Mouse (Mus musculus): Measurements from ENCODE around the gene Zfp512b. TPM values are rescaled to one million over a fixed set of nuclear protein-coding genes. Genes with fewer than 3 reads are reported as not detected.

Gene Zfp512b
- total RNA-seq, 2 experiments from 2014 or later, result 9.7 to 10.8 TPM

DNA sequence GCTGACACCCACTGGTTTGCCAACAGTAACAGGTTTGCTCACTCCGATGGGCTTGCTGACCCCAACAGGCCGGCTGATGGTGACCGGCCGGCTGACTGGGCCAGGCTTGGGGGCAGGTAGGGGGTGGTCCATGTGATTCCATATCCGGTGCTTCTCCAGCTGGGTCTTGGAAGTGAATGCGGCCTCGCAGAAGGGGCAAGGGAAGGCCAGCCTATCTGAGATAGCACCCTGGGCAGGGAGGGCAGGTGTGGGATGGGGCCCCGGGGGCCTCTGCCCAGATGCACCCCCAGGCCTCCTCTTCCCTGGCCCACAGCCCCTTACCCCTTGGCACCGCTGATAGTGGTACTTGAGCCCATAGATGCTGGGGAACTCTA lies 2.9 kb downstream of the Zfp512b start:
- DNase-seq, result no peak

DNA sequence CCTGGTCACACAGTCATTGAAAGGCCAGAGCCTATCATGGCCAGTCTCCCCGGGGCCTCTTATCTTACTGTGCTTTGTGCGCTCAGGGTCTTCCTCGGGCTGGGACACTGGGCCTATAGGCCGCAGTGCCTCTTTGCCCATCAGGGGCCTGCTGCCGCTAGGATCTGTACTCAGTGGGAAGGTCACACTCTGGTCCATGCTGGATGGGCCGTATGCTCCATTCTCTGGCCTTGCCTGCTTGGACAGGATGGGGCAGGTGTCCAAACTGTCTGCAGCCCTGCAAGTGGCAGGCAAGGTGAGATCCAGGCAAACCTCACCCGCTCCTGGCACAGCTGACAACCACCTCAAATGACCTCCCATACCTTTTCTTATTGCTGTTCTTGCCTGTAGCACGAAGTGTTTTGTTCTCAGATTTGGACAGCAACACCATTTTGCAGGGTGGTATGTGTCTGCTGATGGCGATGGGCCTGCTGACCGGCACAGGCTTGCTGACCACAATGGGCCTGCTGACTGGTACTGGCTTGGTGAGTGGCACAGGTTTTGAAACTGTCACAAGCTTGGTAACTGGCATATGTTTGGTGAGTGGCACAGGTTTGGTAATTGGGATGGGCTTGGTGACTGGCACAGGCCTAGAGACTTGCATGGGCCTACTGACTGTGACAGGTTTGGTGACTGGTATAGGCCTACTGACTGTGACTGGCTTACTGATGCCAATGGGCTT lies 3.4 kb downstream of the Zfp512b start:
- DNase-seq, result no peak

DNA sequence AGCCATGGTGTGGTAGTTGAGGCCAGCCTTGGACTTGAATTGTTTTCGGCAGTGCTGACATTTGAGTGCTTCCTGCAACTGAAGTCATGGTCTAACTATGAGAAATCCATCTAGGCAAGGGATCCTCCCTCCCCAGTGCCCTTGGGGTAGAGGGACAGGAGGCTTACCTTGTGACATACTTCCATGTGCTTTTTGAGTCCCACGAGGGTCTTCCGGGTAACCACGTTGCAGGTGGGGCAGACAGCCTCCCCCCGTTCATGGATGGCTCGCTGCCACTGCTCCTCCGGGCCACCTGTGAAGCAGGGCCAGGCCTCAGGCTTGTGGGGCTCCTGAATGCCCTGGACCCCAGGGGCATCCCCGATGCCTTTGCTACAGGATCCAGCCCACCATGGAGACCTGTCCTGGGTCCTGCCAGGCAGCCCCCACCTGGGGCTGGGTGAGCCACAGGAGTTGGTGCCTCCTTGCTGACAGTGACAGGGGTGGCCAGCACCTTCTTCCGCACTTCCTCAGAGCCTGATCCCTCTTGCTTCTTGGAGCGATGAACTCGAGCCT lies 4.3 kb downstream of the Zfp512b start:
- no peak for DNase-seq

DNA sequence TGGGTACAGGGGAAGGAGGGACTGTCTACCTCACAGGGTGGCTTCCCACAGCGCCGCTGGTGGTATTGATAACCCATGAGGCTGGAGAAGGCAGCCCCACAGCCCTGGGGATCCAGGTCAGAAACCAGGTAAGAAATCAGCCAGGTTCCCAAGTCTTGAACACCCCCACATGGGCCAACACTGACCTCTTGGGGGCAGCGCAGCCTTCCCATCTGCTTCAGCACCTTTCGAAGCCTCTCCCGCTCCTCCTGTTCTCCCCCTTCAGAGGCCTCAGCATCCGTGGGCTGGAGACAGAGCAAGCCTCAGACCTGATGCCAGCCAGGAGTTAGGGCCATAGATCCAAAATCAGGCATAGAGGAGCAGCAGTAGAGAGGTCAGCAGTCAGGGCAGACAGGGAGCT lies 4.8 kb downstream of the Zfp512b start:
- DNase-seq, result no peak

DNA sequence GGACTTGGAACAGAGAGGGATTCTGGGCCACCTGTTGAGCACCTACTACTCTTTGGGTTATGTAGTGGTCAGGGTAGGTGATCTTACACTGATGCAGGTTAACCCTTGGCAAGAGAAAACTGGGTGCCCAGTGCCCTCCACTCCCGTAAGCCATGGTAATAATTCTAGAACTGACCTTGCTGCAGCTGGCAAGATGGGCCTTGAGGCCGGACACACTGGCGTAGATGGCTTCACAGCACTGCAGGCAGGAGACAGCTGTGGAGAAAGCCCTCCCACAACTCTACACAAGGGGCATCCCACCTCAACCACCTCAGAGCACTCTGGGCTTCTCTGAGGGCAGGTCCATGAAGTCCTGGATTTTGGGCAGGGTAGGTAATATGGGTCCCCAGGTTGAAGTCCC lies 6.5 kb downstream of the Zfp512b start:
- DNase-seq, result no peak

DNA sequence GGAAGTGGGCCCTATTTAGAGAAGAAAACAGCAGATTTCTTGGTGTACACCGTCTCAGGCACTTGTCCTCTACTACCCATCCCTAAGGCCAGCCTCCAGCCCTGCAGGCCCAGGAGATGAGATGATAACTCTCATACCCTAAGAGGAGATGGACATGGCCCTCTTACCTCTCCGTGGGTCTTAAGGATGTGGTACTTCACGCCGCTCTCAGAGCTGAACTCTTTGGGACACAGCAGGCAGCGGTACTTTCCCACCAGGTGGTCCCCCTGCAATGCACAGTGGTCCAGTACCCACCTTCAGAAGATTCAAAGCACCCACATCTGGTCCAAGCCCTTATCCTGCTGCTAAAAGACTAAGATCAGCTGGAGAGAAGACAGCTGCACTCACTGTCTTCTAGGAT lies 7.1 kb downstream of the Zfp512b start:
- no peak for DNase-seq

DNA sequence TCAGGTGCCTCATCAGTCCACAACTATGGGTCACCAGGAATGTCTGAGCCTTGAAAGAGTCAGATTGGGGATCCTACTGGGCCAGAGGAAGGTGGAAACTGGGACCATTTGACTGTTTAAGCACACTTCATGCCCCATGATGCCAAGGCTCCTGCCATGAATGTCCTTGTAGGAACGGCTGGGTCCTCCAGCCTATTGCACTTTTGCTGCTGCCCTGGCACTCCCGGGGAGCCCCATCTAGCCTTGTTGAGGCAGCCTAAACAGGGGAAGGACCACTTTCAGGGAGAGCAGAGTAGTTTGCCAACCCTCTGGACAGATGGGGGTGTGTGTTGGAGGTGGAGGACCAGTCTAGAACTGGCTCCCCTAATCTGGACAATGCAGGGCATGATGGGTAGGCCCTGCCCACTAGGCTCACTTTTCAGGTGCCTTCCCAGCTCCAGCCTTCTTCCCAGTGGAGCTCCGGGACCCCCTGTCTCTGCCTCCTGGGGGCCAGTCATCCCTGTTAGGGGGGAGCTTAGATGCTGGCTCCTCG lies 8.1 kb downstream of the Zfp512b start, which contains the start of gene Uckl1:
TSS of gene Uckl1 (minus strand) at position 482 of the 532 bp plus-strand sequence.
- no peak for DNase-seq

DNA sequence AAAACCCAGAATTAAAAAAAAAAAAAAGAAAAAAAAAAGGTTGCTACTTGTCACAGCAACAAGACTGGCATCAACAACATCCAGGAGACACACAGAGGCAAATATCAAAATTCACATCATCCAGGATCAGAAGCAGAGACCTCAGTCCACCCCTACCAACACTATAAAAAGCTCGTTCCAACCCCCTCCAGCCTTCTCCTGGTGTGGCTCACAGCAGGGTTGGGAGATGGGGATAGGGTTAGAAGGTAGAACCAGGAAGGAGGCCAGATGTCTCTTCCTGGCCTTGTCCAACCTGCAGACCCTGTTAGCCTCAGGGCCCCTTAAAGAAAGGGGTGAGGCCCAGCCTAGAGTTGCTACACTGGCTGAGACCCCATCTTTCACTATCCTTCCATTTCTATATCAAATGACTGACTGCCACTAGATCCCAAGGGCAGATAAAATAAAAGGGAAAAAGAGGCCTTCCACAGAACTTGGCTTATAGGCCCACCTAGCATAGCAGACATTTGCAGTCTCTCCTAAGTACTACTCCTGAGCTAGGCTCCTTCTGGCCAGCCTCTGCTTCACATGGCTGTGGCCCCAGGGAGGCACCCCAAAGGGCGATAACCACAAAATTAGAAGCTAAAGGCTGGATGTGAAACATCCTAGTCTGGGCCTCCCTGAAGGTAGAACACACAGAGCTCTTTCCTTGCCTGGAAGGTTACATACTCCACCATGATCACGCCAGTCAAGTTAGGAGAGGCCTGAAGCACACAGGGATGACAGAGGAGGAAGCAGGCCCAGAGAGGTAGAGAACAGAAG lies 8.9 kb downstream of the Zfp512b start:
- no peak for DNase-seq

DNA sequence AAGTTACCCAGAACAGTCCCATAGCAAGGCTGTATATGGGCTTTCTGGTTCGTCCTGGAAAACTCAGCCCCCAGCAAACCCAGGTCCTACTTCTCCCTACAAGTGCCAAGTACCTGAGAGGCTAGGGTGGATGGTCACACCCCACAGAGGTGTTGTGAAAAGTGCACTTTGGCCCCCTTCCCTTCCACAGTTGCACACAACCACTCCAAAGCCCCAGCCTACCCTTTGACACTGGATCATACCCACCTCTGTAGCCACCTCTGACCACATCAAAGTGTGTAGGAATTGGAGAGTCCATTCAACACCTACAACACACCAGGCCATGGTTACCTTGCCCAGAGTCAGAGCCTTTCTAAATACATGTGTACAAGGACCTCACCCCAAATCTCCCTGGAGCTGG lies 9.7 kb downstream of the Zfp512b start:
- DNase-seq, result no peak

DNA sequence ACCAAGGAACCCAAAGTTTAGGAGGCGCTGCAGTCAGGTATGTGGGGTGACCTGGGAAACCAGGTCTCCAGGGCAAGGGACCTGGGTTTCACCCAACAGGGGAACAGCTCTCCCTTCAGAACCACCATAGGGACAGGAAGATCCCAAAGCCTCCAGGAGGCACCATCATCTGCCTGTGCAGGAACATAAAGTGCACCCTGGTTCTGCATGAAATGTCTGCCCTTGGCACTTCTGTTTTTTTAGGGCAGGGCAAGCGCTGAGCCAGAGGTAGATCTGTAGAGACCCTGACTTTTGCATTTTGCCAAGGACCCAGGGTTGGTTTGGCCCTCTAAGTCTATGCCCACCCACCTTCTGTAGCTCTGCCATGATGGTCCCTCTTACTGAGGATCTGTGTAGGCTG lies 10.2 kb downstream of the Zfp512b start:
- no peak for DNase-seq

DNA sequence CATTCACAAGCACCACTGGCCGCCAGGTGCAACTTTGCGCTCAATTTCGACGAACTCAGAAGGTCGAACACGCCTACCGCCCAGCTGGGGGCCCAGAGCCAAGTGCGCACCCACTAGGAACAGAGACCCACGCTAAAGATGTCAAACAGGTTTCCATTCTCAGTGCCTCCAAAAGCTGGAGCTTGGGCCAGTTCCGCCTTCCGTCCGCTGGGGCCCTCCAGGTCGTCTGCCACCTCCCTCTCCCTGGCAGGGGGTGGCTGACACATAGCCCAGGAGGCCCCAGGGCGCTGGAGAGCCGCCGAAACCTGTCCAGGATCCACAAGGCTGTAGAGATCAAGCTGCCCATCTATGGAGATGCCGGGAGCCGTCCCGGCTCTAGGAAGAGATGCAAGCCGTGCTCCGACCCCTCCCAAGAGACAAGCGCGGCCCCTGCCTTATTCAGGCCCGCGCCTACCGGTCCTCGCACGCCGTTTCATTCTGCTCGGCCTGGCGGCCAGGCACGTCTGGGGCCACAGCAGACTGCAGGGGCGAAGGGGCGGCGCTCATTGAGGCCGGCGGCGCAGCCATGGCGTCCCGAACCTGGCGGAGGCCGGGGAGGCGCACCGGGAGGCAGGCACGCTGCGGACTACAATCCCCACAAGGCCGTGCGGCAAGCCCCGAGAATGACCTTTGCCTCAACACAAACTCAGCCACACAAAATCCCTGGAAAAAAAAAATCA lies 11.0 kb downstream of the Zfp512b start:
- peak; percentile 91 to 93 for DNase-seq

DNA sequence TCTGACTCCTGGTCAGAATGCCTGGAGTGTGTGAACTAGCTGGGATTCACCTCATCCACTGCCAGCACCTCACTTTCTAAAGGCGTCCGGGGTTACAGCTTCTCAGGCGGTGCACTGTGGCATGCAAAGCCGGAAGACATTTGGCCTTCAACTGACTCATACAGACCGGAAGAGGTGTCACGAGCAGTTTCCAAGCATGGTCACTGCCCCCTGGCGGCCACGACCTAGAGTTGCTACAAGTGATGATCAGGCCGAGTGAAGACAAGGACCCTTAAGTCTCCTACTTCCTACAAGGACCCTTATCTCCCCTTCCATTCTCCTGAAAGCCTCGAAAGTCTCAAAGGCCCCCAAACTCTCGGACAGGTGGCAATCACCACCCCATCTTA lies 11.6 kb downstream of the Zfp512b start:
- DNase-seq, result peak; percentile 86 to 91

DNA sequence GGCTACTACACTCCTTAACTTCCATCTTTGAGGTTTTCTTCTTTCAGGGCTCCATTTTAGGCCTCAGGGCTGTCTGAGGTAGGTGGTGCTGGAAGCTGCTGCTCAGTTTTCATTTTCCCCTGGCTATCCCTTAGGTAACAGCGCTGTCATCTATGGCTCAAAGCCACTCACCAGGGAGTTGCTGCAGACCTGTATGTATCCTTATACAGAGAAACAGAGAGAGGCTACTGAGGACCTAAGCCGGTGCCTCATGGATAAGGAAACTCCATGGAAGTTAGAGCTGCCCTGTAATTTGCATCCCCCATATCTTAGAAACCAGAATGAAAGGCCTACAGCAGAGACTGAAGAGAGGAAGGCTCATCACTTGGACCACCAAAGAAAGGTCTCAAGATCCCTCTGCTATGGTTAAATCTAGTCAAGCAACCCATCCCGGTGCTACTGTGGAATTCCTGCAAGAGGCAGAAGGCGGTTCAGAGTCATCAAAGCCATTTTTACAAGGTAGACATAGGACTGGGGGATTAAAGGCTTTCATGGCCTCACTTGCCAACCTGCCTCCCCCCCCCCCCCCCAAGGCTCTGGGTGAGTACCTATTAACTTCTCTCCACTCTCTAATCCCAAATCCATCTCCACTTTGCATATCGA lies 12.4 kb downstream of the Zfp512b start:
- no peak for DNase-seq

DNA sequence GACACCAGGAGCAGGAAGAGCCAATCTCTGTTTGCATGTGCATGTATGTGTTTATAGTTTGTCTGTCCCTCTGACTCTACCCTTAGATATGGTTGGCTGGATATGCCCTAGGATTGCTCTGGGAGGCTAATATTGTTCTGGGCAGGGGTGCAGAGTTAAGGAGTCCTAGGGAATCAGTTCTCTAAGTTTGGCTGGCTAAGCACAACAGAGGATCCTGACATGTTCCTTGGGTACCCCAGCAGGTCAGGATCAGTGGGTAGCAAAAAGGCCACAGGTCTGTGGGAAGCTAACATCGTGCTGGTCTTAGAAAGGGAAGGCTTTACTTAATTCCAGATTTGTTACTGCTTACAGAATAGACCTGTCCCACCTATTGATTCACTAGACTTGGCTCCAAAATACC lies 12.9 kb downstream of the Zfp512b start:
- no peak for DNase-seq

DNA sequence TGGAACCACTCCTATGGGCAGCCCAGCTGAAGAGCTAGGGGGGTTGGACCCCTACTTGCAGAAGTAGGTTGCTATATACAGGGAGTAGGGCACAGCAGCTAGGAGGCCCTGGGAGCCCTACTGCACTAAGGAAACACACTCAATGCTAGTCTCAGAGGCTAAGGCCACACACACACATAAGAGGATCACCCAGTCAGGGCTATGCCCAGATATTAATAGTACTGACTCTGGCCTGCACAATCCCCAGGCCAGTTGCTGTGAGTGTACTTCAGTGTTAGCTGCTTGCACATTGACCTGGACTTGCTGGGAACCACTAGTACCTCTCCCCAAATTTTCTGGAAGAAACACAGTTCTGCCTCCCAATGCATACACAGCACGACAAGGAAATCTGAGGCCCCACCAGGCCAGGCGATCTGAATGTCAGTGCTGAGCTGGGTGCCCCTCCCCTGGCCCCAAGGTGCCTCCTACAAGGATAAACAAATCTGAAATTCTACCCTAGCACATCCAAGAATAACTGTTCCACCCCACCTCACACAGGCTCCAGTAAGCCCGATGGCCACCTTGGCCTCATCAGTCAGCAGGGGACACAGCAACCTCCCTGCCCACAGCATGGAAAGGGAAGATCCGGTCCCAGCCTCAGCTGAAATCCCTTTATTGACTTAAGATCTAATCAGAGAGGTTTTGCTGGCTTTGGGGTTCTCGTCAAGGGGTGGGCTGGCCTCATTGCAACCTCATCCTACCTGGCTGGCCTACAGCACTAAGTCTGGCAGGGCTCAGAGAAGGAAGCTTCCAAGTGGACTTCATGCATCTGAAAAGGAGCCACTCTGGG lies 13.6 kb downstream of the Zfp512b start:
- no peak for DNase-seq

DNA sequence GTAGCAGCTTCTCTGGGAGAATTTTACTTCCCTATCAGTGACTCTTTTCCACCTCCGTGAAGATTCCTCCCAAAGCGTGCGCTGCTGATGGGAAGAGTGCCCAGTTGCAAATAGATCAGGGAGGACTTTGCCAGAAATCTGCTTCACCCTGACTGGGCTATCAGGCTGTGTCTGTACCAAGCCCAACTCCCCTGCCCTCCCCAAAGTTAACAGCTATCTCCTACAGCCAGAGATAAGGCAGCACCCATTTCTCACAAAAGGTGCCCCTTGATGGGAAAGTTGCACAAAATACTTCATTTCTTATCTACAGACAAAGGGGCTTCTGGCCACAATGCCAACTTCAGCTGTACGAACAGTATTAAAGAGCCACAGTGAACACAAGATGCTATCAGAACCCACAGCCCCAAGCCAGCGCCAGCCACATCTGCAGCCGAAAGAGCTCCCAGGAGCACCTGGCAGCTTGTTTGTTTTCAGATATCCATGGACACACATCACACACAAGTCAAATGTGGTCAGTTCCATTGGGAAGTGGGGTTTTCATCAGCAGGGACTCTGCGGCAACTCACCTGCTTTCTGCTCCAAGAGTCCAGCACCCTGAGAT lies 14.5 kb downstream of the Zfp512b start:
- no peak for DNase-seq

DNA sequence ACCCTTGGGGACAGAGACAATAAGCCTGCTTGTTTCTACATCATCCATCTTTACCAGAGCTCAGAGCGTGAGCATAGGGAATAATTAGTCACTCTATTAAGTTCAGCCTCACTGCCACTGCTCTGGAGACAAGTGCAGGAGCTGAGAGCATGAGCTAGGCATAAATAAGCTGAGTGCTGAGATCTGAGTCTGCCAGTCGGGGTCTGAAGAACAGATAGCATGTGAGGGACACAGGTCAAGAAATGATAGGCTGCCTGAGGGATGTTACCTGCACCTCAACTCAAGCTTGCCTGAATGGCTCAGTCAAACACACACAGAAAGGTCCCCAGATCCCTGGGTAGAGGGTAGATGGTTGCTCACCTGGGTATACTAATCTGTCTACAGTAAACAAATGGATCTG lies 15.5 kb downstream of the Zfp512b start:
- no peak for DNase-seq

DNA sequence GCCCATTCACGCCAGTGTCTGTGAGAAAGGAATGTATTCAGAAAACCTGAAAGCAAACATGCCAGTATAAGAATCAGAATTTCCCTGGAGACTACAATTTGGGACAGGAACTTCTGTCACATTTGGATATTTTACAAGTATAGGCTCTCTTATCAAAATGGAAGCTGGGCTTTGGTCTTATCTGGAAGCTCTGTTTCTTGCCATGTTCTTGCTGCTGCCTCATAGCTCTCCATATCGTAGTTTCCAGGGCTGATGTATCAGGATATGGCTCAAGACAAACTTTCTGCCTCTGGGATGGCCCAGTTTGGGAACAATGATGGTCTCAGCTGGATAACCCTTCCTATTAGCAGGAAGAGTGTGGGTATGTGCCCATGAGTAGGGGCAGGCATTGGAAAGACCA lies 16.0 kb downstream of the Zfp512b start:
- DNase-seq, result no peak

DNA sequence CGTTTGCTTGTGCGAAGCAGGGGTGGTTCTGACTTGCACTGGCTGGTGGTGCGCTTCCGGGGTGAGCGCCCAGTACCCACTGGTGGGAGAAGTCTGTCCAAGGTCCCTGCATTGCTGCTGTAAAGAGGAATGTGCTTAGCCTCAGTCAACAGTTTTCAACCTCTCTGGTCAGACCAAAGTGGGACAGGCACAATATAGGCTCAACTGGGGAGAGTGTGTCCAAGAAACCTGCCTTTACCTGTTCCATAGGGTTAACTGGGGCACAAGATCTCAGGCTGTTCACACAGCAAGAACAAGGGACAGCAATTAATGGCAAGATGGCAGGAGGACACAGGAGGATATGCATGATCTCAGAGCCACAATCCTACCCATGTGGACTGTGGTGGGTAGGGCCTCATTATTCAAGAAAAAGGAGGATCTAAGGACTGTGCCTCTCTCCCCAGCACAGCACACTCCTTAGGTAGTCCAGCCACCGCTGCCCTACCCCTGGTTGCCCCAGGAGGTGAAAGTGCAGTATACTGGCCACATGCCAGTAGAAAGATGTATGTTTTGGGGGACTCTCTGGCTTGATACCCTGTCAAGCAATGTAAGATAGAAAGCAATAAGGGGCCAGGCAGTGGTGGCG lies 17.6 kb downstream of the Zfp512b start:
- no peak for DNase-seq

DNA sequence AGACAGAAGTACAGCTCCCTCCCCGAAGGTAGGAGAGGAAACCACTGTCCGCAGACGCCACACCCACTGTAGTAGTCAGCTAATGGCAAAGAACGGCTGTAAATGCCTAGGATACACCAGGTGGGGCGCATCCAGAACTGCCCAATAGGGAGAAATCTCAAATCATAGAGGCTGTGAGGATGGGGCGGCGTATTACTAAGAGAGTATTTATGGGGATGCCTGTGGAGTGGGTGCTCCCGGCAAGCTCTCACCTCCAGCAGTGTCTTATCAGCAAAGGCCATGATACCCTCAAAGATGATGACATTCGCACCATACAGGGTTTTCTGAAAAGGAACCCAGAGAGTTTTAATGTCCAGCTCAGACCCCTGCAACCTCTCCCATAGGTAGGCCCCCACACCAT lies 18.6 kb downstream of the Zfp512b start:
- DNase-seq, result no peak

All from heart, adult 18-20 months (tissue).